Mouse (Mus musculus) layer of hippocampus, adult 9-11 months (tissue): ENCODE measurements at regions not wholly inside any gene's neighbourhood (a gene's known extent, or its start where the extent isn't known, plus 50 kb on each side); places are given as distances from the start of the nearest gene placed in this dataset.

ENCODE experiments used
- DNase-seq: peaks from one replicate; pipeline ENCODE4 v3.0.0; 2022

- no peak for DNase-seq
Measured at GRCm38 (mm10) chr14:98722481-98722880, 271.6 kb downstream of the Rpl36a-ps1 start.

DNA sequence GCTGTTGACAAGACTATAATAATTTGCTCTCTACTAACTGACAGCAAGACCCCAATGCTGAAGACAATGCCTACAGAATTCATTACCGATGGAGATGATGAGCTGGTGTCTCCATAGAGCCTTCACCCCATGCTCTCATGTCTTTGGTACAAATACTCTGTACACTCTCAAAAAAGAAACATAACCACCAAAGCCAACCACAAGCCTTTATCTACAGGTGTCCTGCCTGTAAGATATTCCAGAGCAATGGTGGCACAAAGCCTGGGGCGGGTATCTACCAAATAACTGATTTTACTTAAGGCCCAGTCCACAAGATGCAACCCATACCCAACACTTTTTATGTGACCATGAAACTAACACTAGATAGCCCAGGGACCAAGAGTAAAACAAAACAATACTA lies 273.1 kb downstream of the Rpl36a-ps1 start:
- no peak for DNase-seq

- DNase-seq = no peak
Measured at GRCm38 (mm10) chr14:98708045-98708444, 286.1 kb downstream of the Rpl36a-ps1 start.

DNA sequence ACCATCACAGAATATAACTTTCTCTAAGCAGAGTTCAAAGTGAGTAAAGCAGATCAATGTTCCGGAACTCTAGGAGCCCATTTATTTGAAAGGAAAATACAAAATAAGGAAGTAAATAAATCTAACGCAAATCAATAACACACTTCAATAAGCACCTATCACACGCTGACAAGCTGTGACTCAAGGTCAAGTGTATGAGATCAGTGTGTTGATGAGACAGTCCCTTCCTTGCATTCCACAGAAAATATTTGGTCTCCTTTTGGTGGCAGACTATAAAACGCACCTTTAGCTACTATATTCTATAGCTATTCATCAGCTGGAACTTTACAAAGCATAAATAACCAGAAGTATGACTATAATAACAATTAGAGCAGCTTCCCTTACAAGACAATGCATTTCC lies 286.5 kb downstream of the Rpl36a-ps1 start:
- DNase-seq = no peak

DNA sequence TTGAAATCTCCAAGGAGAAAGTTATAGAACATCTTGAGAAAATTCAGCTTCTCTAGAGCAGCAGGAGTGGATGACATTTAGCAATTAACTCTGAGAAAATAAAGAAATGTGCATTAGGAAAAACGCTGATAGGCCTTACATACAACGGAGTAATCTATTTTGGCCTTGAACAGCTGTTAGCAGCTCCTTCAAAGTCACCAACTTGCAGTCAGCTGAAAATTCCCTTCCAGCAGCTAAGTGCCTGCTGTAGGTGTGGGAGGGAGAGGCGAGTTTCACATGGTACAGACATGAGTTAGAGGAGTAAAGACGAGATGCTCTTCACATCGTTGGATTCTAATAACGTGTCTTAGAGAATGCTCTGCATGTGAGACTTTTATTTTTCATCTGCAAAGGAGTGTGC lies 290.8 kb downstream of the Rpl36a-ps1 start:
- DNase-seq = no peak

DNA sequence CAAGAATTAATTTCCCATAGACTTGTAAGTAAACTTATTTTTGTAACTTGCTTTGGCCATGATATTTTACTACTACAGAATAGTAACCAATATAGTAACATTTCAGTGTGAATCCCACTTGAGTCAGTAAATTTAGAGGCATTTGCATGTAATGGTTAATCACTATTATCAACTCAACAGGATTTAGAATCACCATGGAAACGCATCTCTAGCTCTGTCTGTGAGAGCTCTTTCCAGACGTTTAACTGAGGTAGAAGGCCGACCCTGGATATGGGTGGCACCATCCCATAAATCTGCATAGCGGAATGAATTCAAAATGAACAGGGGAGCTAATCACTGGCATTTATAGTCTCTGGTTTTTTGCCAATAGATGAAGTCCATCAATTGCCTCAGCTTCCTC lies 337.6 kb downstream of the Rpl36a-ps1 start:
- no peak for DNase-seq

DNA sequence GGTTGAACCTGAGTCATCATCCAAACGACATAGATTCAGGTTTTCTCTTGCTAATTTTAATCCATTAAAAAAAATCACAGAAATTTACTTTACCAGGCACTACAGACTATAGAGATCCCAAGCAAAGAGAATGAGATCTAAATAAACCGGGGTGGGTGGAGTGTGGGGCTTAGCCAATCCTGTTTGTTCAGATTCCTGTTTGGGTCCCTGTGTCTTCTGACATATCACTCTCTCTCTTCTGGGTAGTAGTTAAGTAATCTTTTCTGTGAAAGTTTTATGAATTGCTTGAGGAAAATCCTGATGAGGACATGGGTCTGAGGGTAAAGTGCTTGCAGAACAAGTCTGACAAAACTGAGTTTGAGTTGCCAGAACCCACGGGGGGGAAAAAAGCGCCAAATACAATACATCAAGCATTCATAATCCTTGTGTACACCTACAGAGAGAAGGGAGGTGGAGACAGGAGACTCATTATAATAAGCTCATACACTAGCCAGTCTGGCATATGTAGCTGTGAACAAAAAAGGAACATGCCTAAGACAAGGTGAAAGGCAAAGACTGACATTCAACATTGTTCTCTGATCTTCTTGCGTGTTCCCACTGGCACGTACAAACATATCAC lies 339.8 kb downstream of the Rpl36a-ps1 start:
- DNase-seq = no peak

- DNase-seq = no peak
Measured at GRCm38 (mm10) chr14:98651221-98651620, 342.9 kb downstream of the Rpl36a-ps1 start.

DNA sequence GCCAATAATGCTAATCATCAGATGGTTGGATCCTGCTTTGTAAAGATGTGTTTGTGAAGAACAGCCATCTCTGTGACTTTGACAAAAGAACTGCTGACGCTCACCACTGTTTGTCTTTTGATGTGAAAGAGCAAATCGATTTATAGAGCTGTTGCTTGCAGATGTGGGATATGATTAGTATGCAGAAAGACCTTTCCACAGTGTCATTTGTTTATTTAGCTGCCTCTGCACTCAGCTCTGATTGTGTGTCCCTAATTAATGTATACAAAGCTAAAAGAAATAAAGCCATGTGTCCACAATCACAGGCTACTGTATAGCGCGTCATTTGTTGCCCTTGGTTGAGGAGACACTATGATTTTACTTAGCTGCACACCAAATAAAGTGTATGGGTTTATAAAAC lies 343.6 kb downstream of the Rpl36a-ps1 start:
- no peak for DNase-seq

DNA sequence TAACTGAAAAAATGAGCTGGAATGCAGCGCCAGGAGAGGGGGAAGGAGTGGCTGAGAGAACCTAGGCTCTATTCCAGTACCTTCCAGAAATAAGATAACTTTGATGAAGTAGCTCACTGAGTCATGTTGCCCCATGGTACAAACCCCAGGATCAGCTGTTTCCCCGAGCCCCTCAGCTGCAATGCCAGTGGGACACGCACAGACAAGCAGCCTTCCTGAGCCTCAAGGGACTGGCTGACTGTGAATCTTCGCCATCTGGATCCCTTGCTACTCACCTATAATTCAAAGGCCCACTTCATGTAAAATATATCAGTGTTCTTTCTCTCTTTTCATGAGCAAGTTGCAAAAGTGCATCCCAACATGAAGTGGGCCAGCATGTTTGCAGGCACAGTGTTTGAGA lies 346.5 kb downstream of the Rpl36a-ps1 start:
- DNase-seq = no peak

DNA sequence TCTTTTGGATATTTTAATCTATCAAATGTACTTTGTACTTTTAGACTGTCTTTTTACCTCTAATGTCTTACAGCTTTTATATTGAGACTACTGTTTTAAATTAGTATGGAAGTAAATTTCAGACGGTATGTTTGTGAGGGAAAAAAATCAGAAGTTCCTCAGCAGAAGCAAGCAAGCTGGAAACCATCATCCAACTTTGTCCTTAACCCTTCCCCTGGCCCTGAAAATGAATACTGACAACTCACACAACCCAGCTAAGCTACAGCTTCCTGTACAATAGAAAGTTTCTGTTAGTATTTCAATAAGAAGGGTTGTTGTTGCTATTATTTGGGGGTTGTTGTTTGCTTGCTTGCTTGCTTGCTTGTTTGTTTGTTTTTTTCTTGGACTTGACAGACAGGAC lies 350.4 kb downstream of the Rpl36a-ps1 start:
- DNase-seq = no peak

GRCm38 (mm10) chr14:98642661-98643331 lies 351.3 kb downstream of the Rpl36a-ps1 start:
- DNase-seq = no peak

DNA sequence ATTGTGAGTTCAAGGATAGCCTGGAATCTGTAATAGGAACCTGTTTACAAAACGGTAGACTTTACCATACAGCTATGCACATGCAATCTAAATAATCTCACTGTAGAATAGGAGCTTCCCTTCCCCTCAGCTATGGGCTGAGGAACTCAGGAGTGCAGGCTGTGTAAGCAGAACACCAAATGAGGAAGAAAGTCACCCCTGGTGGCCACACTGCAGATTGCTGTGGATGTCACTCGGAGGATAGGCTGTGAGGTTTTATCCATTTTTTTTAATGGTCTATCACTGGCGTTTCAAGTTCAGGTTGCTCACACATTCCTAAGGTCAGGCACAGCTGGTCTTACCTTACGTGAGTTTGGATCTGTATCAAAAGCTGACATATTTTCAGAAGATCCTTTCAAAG lies 365.1 kb downstream of the Rpl36a-ps1 start:
- no peak for DNase-seq

GRCm38 (mm10) chr14:98626476-98626875 lies 367.6 kb downstream of the Rpl36a-ps1 start:
- DNase-seq = no peak

DNA sequence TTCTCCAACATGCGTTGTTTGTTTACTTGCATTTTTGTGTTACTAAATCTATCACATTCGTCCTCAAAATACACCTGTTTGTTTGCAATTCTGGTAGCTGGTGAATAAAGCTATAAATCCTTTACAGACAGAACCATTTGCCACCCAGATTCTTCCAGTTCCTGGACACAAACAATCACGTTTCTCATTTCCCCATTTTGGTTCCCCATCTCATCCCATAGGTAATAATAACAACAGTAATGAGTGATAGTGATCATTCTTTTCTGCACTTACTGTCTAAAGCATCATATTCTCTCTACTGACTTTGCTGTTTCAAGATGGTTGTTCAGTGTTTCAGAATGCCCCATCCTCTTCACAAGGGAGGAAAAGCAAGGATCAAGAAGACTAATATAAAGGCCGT lies 368.3 kb downstream of the Rpl36a-ps1 start:
- DNase-seq = no peak

GRCm38 (mm10) chr14:98605772-98606171 lies 388.3 kb downstream of the Rpl36a-ps1 start:
- DNase-seq = no peak

DNA sequence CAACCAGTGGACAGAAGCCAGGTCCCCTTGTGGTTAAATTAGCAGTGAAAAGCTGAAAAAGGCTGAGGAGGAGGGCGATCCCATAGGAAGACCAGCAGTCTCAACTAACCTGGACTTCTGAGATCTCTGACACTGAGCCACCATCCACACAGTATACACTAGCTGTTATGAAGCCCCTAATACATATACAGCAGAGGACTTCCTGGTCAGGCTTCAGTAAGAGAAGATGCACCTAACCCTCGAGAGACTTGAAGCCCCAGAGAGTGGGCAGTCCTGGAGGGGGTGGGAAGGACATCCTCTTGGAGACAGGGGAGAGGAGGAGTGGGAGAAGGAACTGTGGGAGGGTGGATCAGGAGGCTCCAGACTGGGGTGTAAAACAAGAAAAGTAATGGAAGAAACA lies 397.9 kb downstream of the Rpl36a-ps1 start:
- no peak for DNase-seq

DNA sequence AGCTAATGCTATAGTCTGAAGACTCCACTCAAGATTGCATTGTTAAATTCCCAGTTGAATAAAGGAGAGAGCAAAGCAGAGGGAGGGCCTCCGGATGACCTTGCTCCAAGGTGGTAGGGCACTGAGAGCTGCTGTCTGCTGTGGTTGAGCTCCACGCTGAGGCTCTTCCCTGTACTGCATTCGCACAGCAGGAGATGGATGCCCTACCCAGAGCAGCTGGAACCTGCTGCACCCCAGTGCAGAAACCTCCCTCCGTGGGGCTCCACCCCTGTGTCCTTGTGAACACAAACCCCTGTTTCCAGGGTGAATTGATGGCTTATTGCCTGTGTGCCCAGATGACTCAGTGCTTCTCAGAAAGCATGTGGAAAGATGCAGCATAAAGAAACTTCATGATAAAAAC lies 404.3 kb downstream of the Rpl36a-ps1 start:
- no peak for DNase-seq

- DNase-seq = no peak
Measured at GRCm38 (mm10) chr14:98571644-98572043, 402.1 kb upstream of the Dach1 start.

DNA sequence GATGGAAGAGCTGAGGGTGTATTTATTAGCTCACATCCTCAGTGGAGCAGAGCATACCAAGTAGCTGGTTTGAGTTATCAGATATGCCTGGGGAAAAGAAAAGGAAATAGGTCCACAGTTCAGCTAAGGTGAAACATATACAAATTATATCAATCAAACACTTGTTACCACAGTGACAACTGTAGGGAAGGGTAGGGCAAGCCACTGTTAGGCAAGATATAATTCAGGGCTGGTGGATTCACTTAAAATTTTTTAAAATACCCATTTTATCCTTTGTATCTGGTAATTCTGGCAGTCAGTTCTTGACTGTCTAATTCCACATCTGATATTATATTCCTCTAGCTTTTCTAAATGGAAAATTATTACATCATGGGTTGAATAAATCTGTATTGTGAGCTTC lies 392.4 kb upstream of the Dach1 start:
- DNase-seq = no peak

DNA sequence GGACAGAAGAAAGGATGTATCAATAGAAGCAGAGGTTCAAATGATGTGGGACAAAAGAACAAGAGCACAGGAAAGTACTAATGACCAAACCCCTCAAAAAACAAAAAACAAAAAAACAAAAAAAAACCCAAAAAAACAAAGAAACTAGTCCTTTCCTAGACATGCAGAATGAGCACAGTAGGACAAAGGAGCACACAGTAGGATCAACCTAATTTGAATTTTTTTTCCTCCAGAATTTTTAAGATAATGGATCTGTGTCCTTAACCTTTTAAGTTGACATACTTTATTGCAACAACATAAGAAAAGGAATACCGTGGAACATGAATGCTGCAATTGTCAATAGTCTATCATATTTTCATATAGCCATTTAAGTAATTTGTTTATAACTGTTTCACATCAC lies 370.2 kb upstream of the Dach1 start:
- no peak for DNase-seq

DNA sequence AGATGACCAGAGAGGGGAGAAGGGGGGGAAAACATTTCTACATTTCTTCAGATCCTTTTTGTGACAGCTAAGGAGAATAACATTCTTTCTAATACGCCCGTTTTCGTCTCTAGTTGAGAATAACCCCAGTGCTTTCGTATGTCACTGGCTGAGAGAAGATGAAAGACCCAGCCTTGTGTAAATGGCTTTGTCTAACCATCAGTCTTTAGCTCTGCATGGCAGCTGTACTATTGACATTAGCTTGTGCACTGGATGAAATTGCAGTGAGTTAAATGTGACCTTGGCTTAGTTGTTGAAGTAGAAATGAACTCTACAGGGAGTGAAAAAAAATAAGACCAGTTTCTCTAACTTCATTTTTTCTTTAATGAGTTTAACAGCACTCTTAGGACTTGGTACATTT lies 368.7 kb upstream of the Dach1 start:
- DNase-seq = no peak

- no peak for DNase-seq
Measured at GRCm38 (mm10) chr14:98533600-98533999, 364.0 kb upstream of the Dach1 start.

GRCm38 (mm10) chr14:98520966-98521365 lies 351.4 kb upstream of the Dach1 start:
- DNase-seq = no peak

DNA sequence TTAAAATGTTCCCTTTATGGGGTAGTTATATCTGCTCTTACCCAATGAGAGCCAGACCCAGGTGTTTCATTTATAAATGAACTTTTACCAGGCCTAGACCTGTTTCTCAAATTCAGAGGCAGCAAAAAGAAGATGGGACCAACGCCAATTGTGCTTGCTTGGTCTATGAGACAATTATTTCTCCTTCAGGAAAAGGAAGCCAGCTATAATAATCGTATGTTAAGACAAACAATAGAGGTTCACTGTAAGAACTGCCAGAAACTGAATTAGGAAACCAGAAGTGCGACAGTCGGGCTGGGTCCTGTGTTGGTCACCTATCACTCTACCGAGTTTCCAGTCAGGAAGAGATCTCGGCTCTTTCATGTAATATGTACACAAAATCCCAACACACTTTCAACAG lies 335.8 kb upstream of the Dach1 start:
- no peak for DNase-seq
